Mouse (Mus musculus) CD4-positive naive resting alpha-beta T cell, adult 57 days (primary cell): ENCODE results near the gene Sox30. TPM values are rescaled to one million over a fixed set of nuclear protein-coding genes. Genes with fewer than 3 reads are reported as not detected.

ENCODE experiments used
- total RNA-seq: library from RNA; stranded (reverse); gene quantifications from one replicate; pipeline ENCODE4 v1.2.4, GENCODE M21; 2023

Sox30 gene
- total RNA-seq = not detected

DNA sequence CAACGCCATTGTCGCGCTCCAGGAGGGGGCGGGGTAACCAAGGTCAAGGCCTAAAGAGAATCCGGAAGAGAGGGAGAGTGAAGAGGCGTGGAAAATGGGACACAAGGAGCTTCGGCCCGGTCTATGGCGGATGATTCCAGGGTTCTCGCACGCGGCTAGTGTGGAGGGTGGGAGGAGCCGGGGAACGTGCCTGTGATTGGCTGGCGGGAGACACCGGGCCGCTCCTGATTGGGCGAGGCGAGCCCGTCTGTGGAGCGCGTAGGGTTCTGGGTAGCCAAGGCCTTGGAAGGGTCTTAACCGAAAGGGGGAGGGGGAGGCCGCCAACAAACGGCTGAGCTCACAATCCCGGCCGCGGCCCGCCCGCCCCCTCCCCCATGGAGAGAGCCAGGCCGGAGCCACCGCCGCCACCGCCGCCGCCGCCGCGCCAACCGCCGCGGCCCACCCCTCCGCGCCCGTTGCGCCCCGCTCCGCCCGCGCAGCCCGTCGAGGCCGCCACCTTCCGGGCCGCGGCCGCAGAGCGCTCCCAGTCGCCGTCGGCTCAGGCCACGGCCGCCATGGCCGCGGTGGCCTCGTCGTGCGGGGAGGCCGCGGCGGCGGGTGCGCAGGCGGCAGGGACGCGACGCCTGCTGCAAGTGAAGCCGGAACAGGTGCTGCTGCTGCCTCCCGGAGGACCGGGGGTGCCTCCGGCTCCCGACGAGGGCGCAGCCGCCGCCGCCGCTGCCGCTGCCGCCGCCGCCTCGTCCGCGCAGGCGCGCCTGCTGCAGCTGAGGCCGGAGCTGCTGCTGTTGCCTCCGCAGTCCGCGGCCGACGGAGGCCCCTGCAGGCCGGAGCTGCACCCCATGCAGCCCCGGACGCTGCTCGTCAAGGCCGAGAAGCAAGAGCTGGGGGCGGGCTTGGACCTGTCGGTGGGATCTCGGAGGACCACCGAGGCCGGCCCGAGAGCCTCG, at the start of gene Sox30:
Sox30 (plus strand) TSS at position 365 of the 947 bp plus-strand sequence.

DNA sequence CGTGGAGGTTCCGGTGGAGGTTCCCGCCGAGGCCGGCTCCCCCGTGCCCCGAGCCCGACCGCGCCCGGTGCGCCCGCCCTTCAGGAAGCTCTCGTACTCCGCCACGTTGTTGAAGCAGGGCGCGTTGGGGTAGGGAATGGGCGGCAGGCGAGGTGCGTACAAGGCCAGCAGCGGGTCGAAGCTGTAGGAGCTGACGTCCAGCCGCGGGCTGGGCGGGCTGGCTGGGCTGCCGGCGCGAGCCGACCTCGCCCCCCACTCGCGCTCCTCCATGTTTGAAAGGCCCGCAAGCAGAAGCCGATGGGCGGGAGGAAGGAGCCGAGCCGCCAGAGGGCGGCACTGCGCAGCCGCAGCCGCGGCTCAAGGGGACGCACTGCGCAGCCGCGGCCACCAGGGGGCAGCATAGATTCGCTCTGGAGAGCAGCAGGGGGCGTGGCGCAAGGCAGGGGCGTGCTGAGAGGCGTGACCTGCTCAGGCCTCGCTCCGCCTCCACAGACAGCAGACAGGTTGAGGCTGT, 35.4 kb upstream of the Sox30 start, which contains the start of gene Lsm11:
Lsm11 (minus strand) TSS at position 293 of the 514 bp plus-strand sequence.

DNA sequence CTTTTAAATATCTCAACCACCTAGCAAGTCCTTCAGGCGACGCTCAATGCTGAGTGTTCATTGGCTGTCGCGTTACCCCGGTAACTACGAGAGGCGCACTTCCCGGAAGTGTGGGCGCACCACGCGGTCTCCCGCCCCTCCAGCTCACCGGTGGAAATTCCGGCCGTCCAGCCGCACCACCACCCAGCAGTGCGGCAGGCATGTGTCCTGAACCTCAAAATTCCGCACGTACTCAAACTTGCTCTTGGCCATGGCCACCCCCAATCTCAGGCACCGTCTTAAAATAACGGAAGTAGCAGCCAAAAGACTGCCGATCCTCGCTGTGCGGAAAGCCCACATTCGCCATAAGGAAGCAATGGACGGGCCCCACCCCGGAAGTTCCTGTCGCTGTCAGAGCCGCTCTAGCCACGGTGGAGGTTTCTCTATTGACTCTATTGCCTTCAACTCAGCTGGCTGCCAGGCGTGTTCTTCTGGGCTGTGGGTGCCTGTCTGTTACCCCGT, 24.9 kb upstream of the Sox30 start, which contains the start of gene Thg1l:
Thg1l (minus strand) TSS at position 368 of the 501 bp plus-strand sequence.

DNA sequence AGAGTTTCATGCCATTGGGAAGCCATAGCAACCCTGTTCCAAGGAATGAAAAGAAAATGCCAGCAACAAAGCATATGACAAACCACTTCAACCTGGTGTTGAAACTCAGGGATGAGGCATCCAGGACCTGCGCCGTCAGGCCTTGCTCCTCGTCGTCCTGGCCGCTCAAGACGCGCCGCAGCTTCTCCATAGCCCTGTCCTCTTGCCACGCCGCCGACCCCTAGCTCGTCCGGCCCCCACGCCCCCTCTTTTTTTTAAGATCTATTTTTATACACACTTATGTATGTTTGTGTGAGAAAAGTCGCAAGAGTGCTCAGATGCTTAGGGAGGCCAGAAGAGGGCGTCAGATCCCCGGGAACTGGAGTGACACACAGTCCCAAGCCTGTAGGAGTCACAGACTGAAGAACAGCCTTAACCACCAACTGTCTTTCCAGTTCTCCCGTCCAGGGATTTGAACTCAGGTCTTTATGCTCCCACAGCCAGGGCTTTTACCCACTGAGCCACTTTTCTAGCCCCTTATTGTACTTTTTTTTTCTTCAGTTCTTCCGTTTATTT, 72.1 kb downstream of the Sox30 start, which contains the start of gene Gm12166:
Gm12166 (minus strand) TSS at position 217 of the 555 bp plus-strand sequence.

DNA sequence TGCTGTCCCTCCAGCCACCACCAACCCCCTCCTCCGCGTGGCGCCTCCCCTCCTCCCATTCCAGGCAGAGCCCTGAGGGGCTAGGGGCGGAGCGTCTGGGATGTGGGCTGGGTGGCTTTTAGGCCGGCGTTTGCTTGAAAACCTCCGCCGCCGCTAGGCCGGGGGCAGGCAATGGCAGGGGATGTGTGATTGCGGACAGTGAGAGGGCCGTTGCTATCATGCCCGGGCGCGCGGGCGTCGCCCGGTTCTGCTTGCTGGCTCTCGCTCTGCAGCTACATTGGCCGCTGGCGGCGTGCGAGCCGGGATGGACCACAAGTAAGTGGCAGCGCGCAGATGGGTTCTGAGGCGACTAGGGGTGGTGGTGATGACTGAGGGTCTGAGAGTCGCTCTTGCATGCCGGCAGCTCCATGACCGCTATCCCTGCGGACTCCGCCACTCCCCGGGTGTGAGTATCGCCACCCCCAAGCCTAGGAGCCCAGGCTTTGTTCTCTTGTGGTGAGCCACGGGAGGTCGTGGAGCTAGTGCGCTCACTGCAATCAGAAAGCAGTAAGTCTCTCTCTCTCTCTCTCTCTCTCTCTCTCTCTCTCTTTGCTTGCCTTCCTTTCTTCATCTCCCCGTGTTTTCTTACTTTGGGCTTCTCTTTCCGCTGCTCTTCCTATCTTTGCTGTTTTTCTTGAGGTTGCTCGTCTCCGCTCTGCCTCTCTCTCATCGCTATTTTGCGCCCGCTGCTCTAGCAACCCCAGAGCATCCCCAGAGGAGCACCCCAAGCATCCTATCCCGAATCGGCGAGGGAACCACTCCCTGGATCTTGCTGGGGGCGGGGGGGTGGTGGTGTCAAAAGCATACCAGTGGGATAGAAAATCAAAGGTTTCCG, 76.0 kb downstream of the Sox30 start, which contains the start of gene Adam19:
Adam19 (plus strand) TSS at position 97 of the 874 bp plus-strand sequence.

Other genes with a start within 250 kb of the Sox30 start
- 154 TPM for gene Clint1, start 128.3 kb upstream of the Sox30 start, total RNA-seq
- 6.6 TPM for gene Lsm11, start 35.4 kb upstream of the Sox30 start, total RNA-seq
- 14.9 TPM for gene Thg1l, start 24.8 kb upstream of the Sox30 start, total RNA-seq
- gene Gm12166, start 72.0 kb downstream of the Sox30 start, total RNA-seq = 2.8 TPM
- 59.2 TPM for gene Adam19, start 75.7 kb downstream of the Sox30 start, total RNA-seq
- 0.21 TPM for gene Nipal4, start 186.2 kb downstream of the Sox30 start, total RNA-seq